Mouse (Mus musculus) embryonic facial prominence, embryonic 15.5 days (tissue): ENCODE data around the gene Uba5. TPM values are rescaled to one million over a fixed set of nuclear protein-coding genes. Genes with fewer than 3 reads are reported as not detected.

Experiments used
- ATAC-seq: fragments of 200-750 bp; cut with Nextera tagmentation; 2 replicates; pipeline ENCODE4 v1.8.0; 2017; ENCODE audit warnings: low read depth, moderate TSS enrichment; ENCODE audit not compliant: insufficient number of reproducible peaks, low FRiP score, low TSS enrichment
- H3K27ac ChIP-seq: fragments of 300-500 bp; sonication (generic); replicated peaks from 2 replicates; pipeline ENCODE4 v1.5.1; 2015; ENCODE audit warnings: mild to moderate bottlenecking, inconsistent platforms
- H3K27me3 ChIP-seq: fragments of 300-500 bp; sonication (generic); 2 replicates; pipeline ENCODE4 v1.6.1; 2015; ENCODE audit warnings: inconsistent platforms
- H3K36me3 ChIP-seq: fragments of 300-500 bp; sonication (generic); 2 replicates; pipeline ENCODE4 v1.6.1; 2015; ENCODE audit warnings: mild to moderate bottlenecking, inconsistent platforms
- H3K4me1 ChIP-seq: fragments of 300-500 bp; sonication (generic); 2 replicates; pipeline ENCODE4 v1.6.1; 2015; ENCODE audit warnings: inconsistent platforms
- H3K4me2 ChIP-seq: fragments of 300-500 bp; sonication (generic); replicated peaks from 2 replicates; pipeline ENCODE4 v1.6.1; 2015; ENCODE audit warnings: mild to moderate bottlenecking, inconsistent platforms
- H3K4me3 ChIP-seq: fragments of 300-500 bp; sonication (generic); replicated peaks from 2 replicates; pipeline ENCODE4 v1.5.1; 2015; ENCODE audit warnings: mild to moderate bottlenecking, inconsistent platforms
- H3K9ac ChIP-seq: fragments of 300-500 bp; sonication (generic); 2 replicates; pipeline ENCODE4 v1.6.1; 2015; ENCODE audit warnings: inconsistent platforms
- H3K9me3 ChIP-seq: fragments of 300-500 bp; sonication (generic); replicated peaks from 2 replicates; pipeline ENCODE4 v1.6.1; 2016; ENCODE audit warnings: inconsistent platforms
- WGBS: fragments of 180-500 bp; shearing (Covaris S2); methylation state at CpG from one replicate; pipeline ENCODE4 v1.1.7; 2015; 5-methylcytosine and 5-hydroxymethylcytosine counted together
- polyA plus RNA-seq: library from polyadenylated mRNA; unstranded; fragments of >200 nt; fragmentation: Nextera tagmentation; extraction: Ambion mirVana; gene quantifications from 2 replicates; pipeline ENCODE4 v1.2.1, GENCODE M21; 2015

Uba5 gene
- polyA plus RNA-seq, 1 experiment from 2014 or later, result 58.6 TPM

DNA sequence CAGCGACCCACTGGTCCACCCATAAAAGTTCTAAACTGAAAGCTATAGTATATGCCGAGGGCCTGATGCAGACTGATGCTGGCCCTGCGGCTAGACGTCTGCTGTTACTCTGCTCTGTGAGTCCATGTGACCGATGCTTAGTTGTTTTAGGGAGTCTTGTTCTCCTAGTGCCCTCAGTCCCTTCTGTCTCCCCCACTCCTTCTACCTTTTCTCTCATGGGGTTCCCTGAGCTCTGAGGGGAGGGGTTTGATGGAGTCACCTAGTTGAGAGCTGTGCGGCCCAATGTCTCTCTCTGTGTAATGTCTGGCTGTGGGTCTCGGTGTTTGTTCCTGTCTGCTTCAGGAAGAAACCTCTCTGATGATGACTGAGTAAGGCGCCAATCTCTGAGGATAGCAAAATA, 35.7 kb downstream of the Uba5 start:
- Histone ChIP-seq H3K36me3 (peaks cover 65% of the 10 kb centered on the region), H3K27me3 (no peaks in the 10 kb centered on the region), H3K4me2 (no peak overlapping the region), H3K27ac (no peak overlapping the region), H3K9me3 (0 out of 2 replicates have a peak, but pooled peaks cover 8% of the 10 kb centered on the region), H3K4me3 (no peak overlapping the region), H3K4me1 (no peaks in the 10 kb centered on the region), H3K9ac (no peak overlapping the region)
- 95% methylated on average over 8 of the region's 8 CpGs for WGBS
- ATAC-seq, result no peak

DNA sequence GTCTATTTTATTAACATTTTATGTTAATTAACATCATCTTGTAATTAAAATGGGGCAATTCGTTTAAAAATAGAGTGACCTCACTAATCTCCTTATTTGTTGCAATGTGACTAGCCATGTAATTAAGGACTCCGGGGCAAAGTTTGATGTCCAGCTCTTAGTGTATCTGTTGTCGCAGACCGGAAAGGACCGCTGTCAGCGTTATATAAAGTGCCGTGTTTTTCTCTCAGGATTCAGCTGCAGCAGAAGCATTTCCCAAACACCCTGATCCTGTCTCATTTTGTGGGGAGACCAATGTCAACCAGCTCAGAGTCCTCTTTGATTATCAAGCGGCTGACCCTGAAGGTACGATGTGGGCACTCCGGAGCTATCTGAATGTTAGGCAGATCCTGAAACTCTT, 41.9 kb downstream of the Uba5 start:
- no peak for ATAC-seq
- Histone ChIP-seq H3K36me3 (peaks cover 85% of the 10 kb centered on the region), H3K9ac (no peak overlapping the region), H3K4me1 (no peaks in the 10 kb centered on the region), H3K27me3 (no peaks in the 10 kb centered on the region), H3K4me2 (no peak overlapping the region), H3K9me3 (no peaks in the 10 kb centered on the region), H3K4me3 (no peak overlapping the region), H3K27ac (no peak overlapping the region)
- WGBS, result 92% methylated on average over 10 of the region's 10 CpGs

DNA sequence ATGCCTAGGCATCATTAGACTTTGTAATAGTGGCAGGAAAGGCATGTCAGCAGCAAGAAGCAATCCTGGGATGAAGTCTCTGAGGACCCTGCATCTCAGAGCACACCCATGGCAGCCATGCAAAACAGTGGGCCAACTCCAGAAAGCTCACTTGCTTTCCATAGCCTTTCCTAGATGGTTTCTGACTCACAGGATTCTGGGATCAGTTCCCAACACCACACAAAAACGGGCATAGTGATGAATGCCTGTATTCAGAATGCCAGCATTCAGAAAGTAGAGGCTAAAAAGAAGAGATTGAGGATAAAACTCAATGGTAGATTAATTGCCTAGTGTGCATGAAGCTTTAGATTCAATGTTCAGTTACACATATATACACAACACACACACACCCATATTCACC, 48.4 kb downstream of the Uba5 start:
- H3K4me1 ChIP-seq, result no peaks in the 10 kb centered on the region
- WGBS, result 73% methylated on average over 1 of the region's 1 CpGs
- H3K27me3 ChIP-seq, result no peaks in the 10 kb centered on the region
- ATAC-seq, result no peak
- H3K36me3 ChIP-seq, result peaks cover 58% of the 10 kb centered on the region
- no peak overlapping the region for H3K27ac ChIP-seq
- no peaks in the 10 kb centered on the region for H3K9me3 ChIP-seq
- H3K4me2 ChIP-seq, result no peak overlapping the region
- H3K4me3 ChIP-seq, result no peak overlapping the region
- H3K9ac ChIP-seq, result no peak overlapping the region

DNA sequence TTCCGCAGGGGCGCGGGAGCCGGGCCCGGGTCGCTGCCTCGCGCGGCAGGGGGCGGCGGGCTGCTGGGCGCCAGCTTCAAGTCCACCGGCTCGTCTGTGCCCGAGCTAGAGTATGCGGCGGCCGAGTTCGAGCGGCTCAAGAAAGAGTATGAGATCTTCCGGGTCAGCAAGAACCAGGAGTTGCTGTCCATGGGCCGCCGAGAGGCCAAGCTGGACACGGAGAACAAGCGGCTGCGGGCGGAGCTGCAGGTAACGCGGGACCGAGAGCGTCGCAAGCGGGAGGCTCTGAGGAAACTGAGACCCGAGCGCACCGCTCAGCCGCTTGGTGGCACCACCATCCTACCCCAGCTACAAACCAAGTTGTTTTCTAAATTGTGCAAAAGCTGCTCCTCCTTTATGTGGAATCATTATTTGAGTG, 60.0 kb downstream of the Uba5 start:
- H3K9ac ChIP-seq, result peak overlapping the region; percentile 61
- under 1% methylated on average over 37 of the region's 37 CpGs for WGBS
- peaks cover 13% of the 10 kb centered on the region for H3K36me3 ChIP-seq
- H3K9me3 ChIP-seq, result no peaks in the 10 kb centered on the region
- peak overlapping the region; percentile 92 for H3K27ac ChIP-seq
- H3K4me1 ChIP-seq, result peaks cover 14% of the 10 kb centered on the region
- H3K4me2 ChIP-seq, result peak overlapping the region; percentile 71
- peak; percentile 28 for ATAC-seq
- H3K4me3 ChIP-seq, result peak overlapping the region; percentile 70
- no peaks in the 10 kb centered on the region; the same call in 1 of the 2 replicates for H3K27me3 ChIP-seq

DNA sequence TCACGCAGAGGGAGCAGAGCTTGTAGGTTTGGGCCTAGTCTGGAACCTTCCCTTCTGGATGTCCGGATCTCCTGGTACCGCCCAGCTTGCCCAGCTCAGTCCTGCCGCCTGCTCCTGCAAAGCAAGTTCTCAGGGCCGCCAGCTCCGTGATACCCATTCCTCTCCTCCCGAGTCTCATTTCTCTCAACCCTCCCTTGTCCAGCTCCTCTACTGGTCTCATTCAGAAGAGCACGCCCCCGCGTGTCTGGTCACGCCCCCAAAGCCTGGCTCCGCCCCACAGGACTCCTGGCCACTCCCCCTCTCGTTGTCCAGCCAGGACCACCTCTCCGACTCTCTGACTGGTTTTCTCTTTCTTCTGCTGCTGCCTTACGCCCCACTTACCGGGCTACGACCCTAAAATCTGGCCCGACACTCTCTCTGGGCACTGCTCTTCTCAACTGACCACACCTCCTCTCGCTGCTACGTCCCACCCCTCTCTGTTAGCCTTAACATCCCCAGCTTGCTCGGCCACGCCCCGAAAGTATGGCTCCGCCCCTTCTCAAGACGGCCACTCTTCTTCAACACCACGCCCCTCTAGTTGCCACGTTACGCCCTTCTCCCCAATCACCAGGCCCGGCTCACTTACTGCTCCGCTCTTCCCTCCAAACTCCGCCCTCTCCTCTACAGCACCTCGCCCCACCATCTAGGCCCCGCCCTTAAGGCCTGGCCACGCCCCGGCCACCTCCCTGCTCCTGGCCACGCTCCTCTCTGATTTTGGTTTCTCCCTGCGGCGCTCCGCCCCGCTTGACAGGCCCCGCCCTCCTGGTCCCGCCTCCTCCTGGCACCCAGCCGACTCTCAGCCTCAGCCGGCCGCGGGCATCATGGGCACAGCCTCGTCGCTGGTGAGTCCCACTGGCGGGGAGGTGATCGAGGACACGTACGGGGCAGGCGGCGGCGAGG, 60.7 kb downstream of the Uba5 start, which contains the start of gene Nphp3:
Gene Nphp3 (plus strand): TSS at position 624 of the 939 bp plus-strand sequence.
- ATAC-seq, result peak; percentile 98
- Histone ChIP-seq H3K27ac (peak within 1 kb of the TSS; percentile 92), H3K4me1 (peaks cover 14% of the 10 kb centered on the region), H3K4me2 (peak within 1 kb of the TSS; percentile 71), H3K27me3 (no peaks in the 10 kb centered on the region; the same call in 1 of the 2 replicates), H3K9ac (peak within 1 kb of the TSS; percentile 61), H3K36me3 (peaks cover 13% of the 10 kb centered on the region), H3K9me3 (no peaks in the 10 kb centered on the region), H3K4me3 (peak within 1 kb of the TSS; percentile 70)
- WGBS, result under 1% methylated on average over 55 of the region's 55 CpGs

DNA sequence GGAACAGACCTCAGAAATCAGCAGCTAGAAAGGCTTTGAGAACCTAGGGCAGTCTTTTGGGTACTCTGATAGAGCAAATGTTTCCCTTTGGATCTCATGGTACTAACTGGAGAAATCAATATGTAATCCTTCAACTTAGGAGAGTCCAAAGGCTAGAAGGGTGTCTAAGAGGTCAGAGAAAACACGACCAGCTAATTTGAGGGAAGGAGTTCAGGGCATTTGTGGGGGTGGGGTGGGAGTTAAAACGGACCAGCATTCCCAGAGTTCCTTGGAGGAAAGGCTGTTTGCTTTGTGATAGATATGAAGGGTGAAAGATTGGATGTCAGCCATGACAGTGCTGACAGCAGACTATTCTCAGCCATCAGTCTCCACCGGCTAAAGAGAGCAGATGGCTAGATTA, 62.3 kb downstream of the Uba5 start:
- WGBS, result 43% methylated on average over 3 of the region's 3 CpGs
- ATAC-seq, result no peak
- Histone ChIP-seq H3K36me3 (peaks cover 3% of the 10 kb centered on the region), H3K9me3 (no peaks in the 10 kb centered on the region), H3K27ac (no peak overlapping the region), H3K4me3 (no peak overlapping the region), H3K27me3 (no peaks in the 10 kb centered on the region; the same call in 1 of the 2 replicates), H3K9ac (no peak overlapping the region), H3K4me1 (peaks cover 14% of the 10 kb centered on the region), H3K4me2 (no peak overlapping the region)

Other genes with a start within 250 kb of the Uba5 start
- 6.8 and 7.1 TPM in 2 replicates for gene Nphp3, start 60.6 kb downstream of the Uba5 start, polyA plus RNA-seq
- gene Gm28305, start 22.5 kb downstream of the Uba5 start, polyA plus RNA-seq, result not detected in 2 replicates
- gene Acad11, start 243 bp upstream of the Uba5 start, polyA plus RNA-seq, result 12.6 and 14.2 TPM in 2 replicates
- 6.4 and 6.9 TPM in 2 replicates for gene Ackr4, start 63.8 kb upstream of the Uba5 start, polyA plus RNA-seq
- 19.3 and 21.0 TPM in 2 replicates for gene Dnajc13, start 199.8 kb upstream of the Uba5 start, polyA plus RNA-seq